Mouse (Mus musculus) kidney, adult 2 months (tissue): ENCODE results near the gene Magi2.

Experiments
- CTCF ChIP-seq: fragments of 200-500 bp; conservative IDR thresholded peaks from 2 replicates; pipeline ENCODE4 v1.5.1; 2011; ENCODE audit warnings: low read depth, mild to moderate bottlenecking, control low read depth, low read length, moderate library complexity, mixed read lengths; ENCODE audit not compliant: insufficient read depth, insufficient read length
- POLR2A ChIP-seq: fragments of 200-500 bp; IDR thresholded peaks from one replicate; pipeline ENCODE4 v1.6.1; 2011; ENCODE audit warnings: low read depth, low read length, control low read depth

DNA sequence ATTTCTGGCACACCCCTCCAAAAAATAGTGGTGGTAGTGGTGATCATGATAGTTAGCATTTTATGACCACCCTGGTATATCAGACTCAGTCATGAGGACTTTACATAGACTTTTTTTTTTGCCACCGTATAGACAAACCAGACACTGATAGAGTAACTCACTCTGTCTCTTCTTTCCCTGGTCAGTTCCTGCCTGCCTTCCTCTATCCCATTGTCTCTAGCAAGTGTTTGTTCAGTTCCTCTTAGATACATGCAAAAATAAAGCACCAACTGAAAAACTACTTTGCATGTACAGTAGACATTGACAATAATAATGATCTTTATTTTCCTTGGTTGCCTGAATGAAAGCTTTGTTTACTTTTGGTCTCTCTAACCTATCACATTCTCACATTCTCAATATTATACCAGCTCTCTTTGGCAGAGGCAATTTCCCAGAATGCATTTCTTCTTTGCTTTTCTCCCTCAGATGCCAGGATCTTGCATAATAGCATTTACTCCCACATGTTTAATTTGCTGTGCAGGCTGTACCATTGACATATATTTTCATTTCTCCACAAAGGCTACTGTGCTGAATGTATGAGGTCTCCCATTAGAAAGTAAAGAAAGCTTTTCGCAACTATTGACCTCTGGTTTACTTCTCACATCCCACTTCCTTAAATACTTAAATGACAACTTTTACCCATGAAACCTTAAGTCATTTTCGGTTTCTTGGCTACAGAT, 1029.5 kb downstream of the Magi2 start:
- TF ChIP-seq POLR2A (no peak), CTCF (no peak)
